Mouse (Mus musculus): ENCODE results near the gene Gm20388.

DNA sequence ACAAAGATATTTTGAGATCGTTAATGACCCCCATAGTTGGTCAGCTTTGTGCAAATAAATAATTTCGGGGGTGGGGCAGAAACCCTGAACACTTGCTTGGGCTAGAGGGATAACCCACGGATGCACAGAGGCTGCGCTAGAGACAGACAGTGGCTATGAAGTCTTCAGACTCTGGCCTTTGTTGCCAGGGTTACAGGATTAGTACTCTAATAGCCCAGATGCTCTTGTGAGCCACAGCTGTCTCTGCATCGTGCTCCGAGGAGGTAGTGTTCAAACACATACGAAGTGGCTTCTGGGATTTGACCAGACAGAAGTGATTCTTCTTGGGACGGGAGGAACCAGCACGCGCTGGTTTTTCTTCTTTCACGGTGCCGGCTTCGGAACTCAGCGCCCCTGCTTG, 820.9 kb downstream of the Gm20388 start:
- TF ChIP-seq POLR2A (IDR thresholded peaks at IDR 0.05; ENCODE audit: extremely low read depth, insufficient read depth, low read length) (no peak), CTCF (IDR thresholded peaks at IDR 0.05; ENCODE audit: extremely low read depth, insufficient read depth, low read length) (no peak)

Data from cortical plate, adult 2 months (tissue).